Mouse (Mus musculus) heart, postnatal 0 days (tissue): ENCODE measurements around the gene Abcg3.
"Not testable (repeated sequence)": the region's sequence is repeated elsewhere in the genome, so short reads cannot be mapped to it uniquely, and the experiment has no call there.

Experiments
- CTCF ChIP-seq: IDR thresholded peaks from 2 replicates; pipeline ENCODE4 v1.5.1; 2016; ENCODE audit warnings: antibody characterized with exemption, control low read depth, low read depth
- EP300 ChIP-seq: IDR thresholded peaks from 2 replicates; pipeline ENCODE4 v1.6.1; 2016; ENCODE audit warnings: antibody characterized with exemption, low read depth

GRCm38 (mm10) chr5:104906556-104906955 lies 76.0 kb downstream of the Abcg3 start:
- TF ChIP-seq CTCF, EP300: not testable (repeated sequence)
